Mouse (Mus musculus) ES-Bruce4 (cell line): Measurements from ENCODE around the gene Cytip.

ENCODE experiments used
- CTCF ChIP-seq: IDR thresholded peaks from one replicate; pipeline ENCODE4 v1.8.1; 2011; ENCODE audit warnings: low read depth, low read length
- EP300 ChIP-seq: IDR thresholded peaks from 2 replicates; pipeline ENCODE4 v1.6.1; 2011; ENCODE audit warnings: low read depth, low read length; ENCODE audit not compliant: insufficient read depth
- POLR2A ChIP-seq: IDR thresholded peaks from one replicate; pipeline ENCODE4 v1.8.1; 2011; ENCODE audit warnings: low read length; ENCODE audit not compliant: insufficient read depth

GRCm38 (mm10) chr2:58079849-58080248 lies 115.5 kb downstream of the Cytip start:
- no peak for TF ChIP-seq EP300
- no peak for TF ChIP-seq CTCF
- TF ChIP-seq POLR2A: no peak
